Mouse (Mus musculus) forebrain, embryonic 10.5 days (tissue): ENCODE data around the gene Snx32. TPM values are rescaled to one million over a fixed set of nuclear protein-coding genes. Genes with fewer than 3 reads are reported as not detected.

Experiments used
- DNase-seq: peaks from one replicate; pipeline ENCODE4 v3.0.0-alpha.2; 2017; ENCODE audit warnings: low spot score; ENCODE audit errors: extremely low spot score
- H3K27ac ChIP-seq: fragments of 300-500 bp; sonication (generic); 2 replicates; pipeline ENCODE4 v1.5.1; 2016; ENCODE audit warnings: mild to moderate bottlenecking
- H3K27me3 ChIP-seq: fragments of 300-500 bp; sonication (generic); 2 replicates; pipeline ENCODE4 v1.6.1; 2016; ENCODE audit warnings: mild to moderate bottlenecking; ENCODE audit not compliant: poor library complexity, severe bottlenecking
- H3K36me3 ChIP-seq: fragments of 300-500 bp; sonication (generic); replicated peaks from 2 replicates; pipeline ENCODE4 v1.6.1; 2016; ENCODE audit warnings: mild to moderate bottlenecking, moderate library complexity
- H3K4me1 ChIP-seq: fragments of 300-500 bp; sonication (generic); 2 replicates; pipeline ENCODE4 v1.6.1; 2016
- H3K4me3 ChIP-seq: fragments of 300-500 bp; sonication (generic); 2 replicates; pipeline ENCODE4 v1.5.1; 2016; ENCODE audit warnings: mild to moderate bottlenecking, moderate library complexity
- H3K9me3 ChIP-seq: fragments of 300-500 bp; sonication (generic); 2 replicates; pipeline ENCODE4 v1.6.1; 2016; ENCODE audit warnings: mild to moderate bottlenecking, moderate library complexity
- WGBS: fragments of 180-500 bp; shearing (Covaris S2); methylation state at CpG from one replicate; pipeline ENCODE4 v1.1.7; 2016; 5-methylcytosine and 5-hydroxymethylcytosine counted together
- polyA plus RNA-seq: library from polyadenylated mRNA; unstranded; fragments of >200 nt; fragmentation: Nextera tagmentation; extraction: Ambion mirVana; gene quantifications from 2 replicates; pipeline ENCODE4 v1.2.1, GENCODE M21; 2016

Gene Snx32
- polyA plus RNA-seq, 1 experiment from 2014 or later = 7.9 TPM

- Histone ChIP-seq H3K27me3 (peaks cover 19% of the 10 kb centered on the region), H3K4me3 (peak overlapping the region; percentile 87), H3K36me3 (peaks cover 18% of the 10 kb centered on the region), H3K27ac (peak overlapping the region; percentile 88), H3K9me3 (no peaks in the 10 kb centered on the region), H3K4me1 (peaks cover 55% of the 10 kb centered on the region)
- under 1% methylated on average over 70 of the region's 70 CpGs for WGBS
- DNase-seq = peak; percentile 94
Observed at GRCm38 (mm10) chr19:5456922-5457745, 53.2 kb downstream of the Snx32 start.

GRCm38 (mm10) chr19:5456241-5456921 is 54.0 kb downstream of the Snx32 start:
- WGBS = 7% methylated on average over 26 of the region's 26 CpGs
- peaks cover 51% of the 10 kb centered on the region for H3K4me1 ChIP-seq
- DNase-seq = no peak
- peaks cover 16% of the 10 kb centered on the region for H3K36me3 ChIP-seq
- peak overlapping the region; percentile 87 for H3K4me3 ChIP-seq
- peaks cover 26% of the 10 kb centered on the region for H3K27me3 ChIP-seq
- peak overlapping the region; percentile 88 for H3K27ac ChIP-seq
- no peaks in the 10 kb centered on the region for H3K9me3 ChIP-seq

DNA sequence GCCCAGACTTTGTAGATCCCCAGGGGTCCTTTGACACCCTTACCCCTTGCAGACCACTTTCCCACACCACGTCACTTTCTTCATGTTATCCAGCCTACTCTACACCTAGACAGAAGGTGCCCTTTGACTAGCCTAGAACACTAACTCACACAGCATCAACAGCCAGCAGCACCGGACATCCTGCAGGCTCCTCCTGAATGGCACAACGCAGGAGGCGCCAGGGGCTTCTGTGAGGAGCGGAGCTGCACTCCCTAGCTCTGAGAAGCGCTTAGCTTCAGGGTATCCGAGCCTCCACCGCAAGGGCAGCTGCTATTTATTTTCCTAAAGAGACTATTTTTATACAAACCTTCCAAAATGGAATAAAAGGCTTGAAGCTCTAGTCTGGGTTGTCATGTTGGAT is 54.8 kb downstream of the Snx32 start:
- H3K9me3 ChIP-seq = no peaks in the 10 kb centered on the region
- WGBS = 72% methylated on average over 8 of the region's 8 CpGs
- H3K27ac ChIP-seq = peak overlapping the region; percentile 88; the same call in 1 of the 2 replicates
- peak overlapping the region; percentile 87 for H3K4me3 ChIP-seq
- peaks cover 44% of the 10 kb centered on the region for H3K4me1 ChIP-seq
- no peak for DNase-seq
- H3K36me3 ChIP-seq = peaks cover 16% of the 10 kb centered on the region
- H3K27me3 ChIP-seq = peaks cover 34% of the 10 kb centered on the region

- peaks cover 43% of the 10 kb centered on the region for H3K4me1 ChIP-seq
- H3K9me3 ChIP-seq = no peaks in the 10 kb centered on the region
- peaks cover 16% of the 10 kb centered on the region for H3K36me3 ChIP-seq
- H3K27ac ChIP-seq = no peak overlapping the region
- DNase-seq = no peak
- 86% methylated on average over 12 of the region's 12 CpGs for WGBS
- peak overlapping the region; percentile 87 for H3K4me3 ChIP-seq
- peaks cover 39% of the 10 kb centered on the region for H3K27me3 ChIP-seq
Observed at GRCm38 (mm10) chr19:5455037-5455436, 55.3 kb downstream of the Snx32 start.

GRCm38 (mm10) chr19:5451766-5452165 is 58.6 kb downstream of the Snx32 start:
- Histone ChIP-seq H3K27me3 (peaks cover 53% of the 10 kb centered on the region), H3K4me3 (no peak overlapping the region), H3K36me3 (peaks cover 16% of the 10 kb centered on the region), H3K4me1 (peaks cover 43% of the 10 kb centered on the region), H3K27ac (no peak overlapping the region), H3K9me3 (peaks cover 6% of the 10 kb centered on the region; the same call in 1 of the 2 replicates)
- no peak for DNase-seq
- 80% methylated on average over 6 of the region's 6 CpGs for WGBS

DNA sequence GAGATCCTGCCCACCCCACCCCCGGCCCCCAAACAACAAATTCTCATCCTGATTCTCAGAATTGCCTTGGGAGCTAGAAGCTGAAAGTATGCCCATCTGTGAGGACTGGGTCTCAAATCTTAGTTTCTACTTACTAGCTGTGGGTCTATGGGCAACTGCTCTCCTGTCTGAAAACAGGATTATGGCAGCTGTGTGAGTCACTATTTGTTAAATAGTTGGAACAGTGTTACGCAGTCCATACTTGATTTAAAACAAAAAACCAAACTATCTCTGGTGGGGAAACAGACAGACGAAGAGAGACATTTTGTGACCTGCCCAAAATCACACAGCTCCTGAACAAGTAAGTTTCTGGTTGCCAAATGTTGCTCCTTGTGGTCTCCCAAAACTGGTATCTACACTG is 60.7 kb downstream of the Snx32 start:
- Histone ChIP-seq H3K36me3 (peaks cover 11% of the 10 kb centered on the region), H3K9me3 (peaks cover 6% of the 10 kb centered on the region; the same call in 1 of the 2 replicates), H3K27ac (no peak overlapping the region), H3K27me3 (peaks cover 74% of the 10 kb centered on the region), H3K4me1 (peaks cover 26% of the 10 kb centered on the region), H3K4me3 (no peak overlapping the region)
- no peak for DNase-seq
- 91% methylated on average over 3 of the region's 3 CpGs for WGBS

DNA sequence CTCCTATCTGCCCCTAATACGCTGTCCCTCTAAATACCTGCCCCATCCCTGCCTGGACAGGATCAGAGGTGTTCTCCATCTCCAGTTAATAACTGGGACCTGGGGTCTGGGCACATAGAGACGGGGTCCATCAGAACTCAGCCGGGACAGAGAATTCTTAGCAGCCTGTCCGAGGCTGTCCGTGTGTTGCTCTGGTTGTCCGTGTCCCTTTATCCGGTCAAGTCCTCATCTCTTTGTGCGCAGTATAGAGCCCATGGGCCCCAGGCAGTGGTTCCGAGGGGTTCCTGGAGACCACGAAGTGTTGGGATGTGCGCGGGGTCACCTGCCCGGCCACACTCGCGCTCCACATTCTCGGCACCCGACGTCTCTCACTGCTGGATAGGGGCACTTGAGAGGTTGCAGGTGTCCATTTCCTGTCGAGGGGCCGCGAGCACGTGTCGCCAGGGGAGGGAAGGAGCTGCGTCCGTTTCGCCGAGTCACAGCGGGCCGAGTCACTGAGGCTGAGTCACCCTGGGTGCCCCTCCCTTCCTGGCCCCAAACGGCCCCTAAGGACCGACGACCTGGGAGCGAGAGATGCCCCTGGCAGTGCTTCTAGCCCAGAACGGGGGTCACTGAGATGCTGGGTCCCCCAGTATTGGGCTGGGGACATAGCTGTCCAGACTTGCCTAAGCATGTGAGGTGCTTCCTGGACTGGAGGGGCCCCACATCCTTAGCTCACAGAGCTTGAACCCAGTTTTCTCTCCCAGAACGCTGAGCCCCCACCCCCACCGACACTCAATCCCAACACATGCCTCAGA is 61.8 kb downstream of the Snx32 start:
- Histone ChIP-seq H3K36me3 (no peaks in the 10 kb centered on the region), H3K4me3 (peak overlapping the region; percentile 64), H3K9me3 (peaks cover 6% of the 10 kb centered on the region; the same call in 1 of the 2 replicates), H3K27me3 (peaks cover 82% of the 10 kb centered on the region), H3K4me1 (peaks cover 24% of the 10 kb centered on the region), H3K27ac (0 out of 2 replicates have a peak overlapping the region, but pooled peaks have one; percentile 25)
- peak; percentile 42 for DNase-seq
- 7% methylated on average over 36 of the region's 36 CpGs for WGBS

- Histone ChIP-seq H3K9me3 (peaks cover 6% of the 10 kb centered on the region; the same call in 1 of the 2 replicates), H3K4me1 (peaks cover 24% of the 10 kb centered on the region), H3K4me3 (peak within 1 kb of the TSS; percentile 64), H3K36me3 (no peaks in the 10 kb centered on the region), H3K27me3 (peaks cover 82% of the 10 kb centered on the region), H3K27ac (0 out of 2 replicates have a peak within 1 kb of the TSS, but pooled peaks have one; percentile 25)
- peak; percentile 52 for DNase-seq
- WGBS = under 1% methylated on average over 70 of the region's 70 CpGs
Observed at GRCm38 (mm10) chr19:5447515-5448353, 62.6 kb downstream of the Snx32 start, which contains the start of gene Fosl1. TSS of gene Fosl1 (plus strand) at chr19:5447547.

DNA sequence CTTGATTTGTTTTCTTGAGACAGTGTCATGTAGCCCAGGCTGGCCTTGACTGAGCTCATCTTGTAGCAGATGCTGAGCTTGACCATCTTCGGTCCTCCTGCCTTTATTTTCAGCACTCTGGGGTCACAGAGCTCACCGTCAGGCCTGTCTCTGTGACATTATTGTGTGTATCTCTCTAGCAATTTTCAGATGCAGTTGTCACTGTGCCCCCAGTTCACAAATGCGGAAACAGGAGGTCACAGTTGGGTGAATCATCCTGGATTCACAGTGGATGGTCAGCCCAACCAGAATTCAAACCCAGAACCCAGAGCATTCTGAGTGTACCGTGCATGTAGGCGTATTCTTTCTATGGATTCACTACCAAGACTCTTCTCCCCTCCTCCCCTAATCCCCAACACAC is 64.6 kb downstream of the Snx32 start:
- 90% methylated on average over 5 of the region's 5 CpGs for WGBS
- peaks cover 69% of the 10 kb centered on the region for H3K27me3 ChIP-seq

GRCm38 (mm10) chr19:5444954-5445353 is 65.4 kb downstream of the Snx32 start:
- Histone ChIP-seq H3K27me3 (peaks cover 61% of the 10 kb centered on the region), H3K36me3 (no peaks in the 10 kb centered on the region), H3K4me1 (peaks cover 24% of the 10 kb centered on the region), H3K27ac (no peak overlapping the region), H3K9me3 (peaks cover 14% of the 10 kb centered on the region), H3K4me3 (no peak overlapping the region; the same call in 1 of the 2 replicates)
- DNase-seq = no peak
- 45% methylated on average over 7 of the region's 7 CpGs for WGBS

More for the DNA sequence above, 64.6 kb downstream of the Snx32 start:
- no peak for DNase-seq
- Histone ChIP-seq H3K36me3 (no peaks in the 10 kb centered on the region), H3K4me1 (peaks cover 24% of the 10 kb centered on the region), H3K27ac (no peak overlapping the region), H3K9me3 (peaks cover 6% of the 10 kb centered on the region; the same call in 1 of the 2 replicates), H3K4me3 (no peak overlapping the region)

DNA sequence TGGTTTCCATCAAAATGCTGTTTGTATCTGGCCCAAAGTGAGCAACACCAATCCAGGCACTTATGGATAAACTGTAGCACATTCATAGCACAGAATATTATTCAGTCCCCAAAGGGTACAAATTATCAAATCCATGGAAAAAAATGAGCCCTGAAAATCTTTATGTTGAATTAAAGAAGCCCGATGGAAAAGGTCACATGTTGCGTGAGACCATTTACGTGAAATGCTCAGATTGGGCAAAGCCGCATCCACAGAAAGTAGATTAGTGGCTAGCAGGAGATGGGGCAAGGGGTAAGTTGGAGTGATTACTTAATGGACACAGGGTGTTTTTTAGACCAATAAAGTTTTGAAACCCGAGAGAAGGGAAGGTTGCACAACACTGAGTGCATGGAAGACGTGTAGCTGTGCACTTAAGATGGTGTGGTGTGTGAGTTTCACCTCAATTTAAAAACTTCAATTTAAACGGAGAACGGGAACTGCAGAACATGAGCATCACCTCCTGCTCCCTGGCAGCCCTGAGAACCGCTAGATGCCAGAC is 65.9 kb downstream of the Snx32 start:
- Histone ChIP-seq H3K27me3 (peaks cover 55% of the 10 kb centered on the region), H3K9me3 (peaks cover 14% of the 10 kb centered on the region), H3K4me3 (no peak overlapping the region; the same call in 1 of the 2 replicates), H3K36me3 (no peaks in the 10 kb centered on the region), H3K4me1 (peaks cover 24% of the 10 kb centered on the region), H3K27ac (no peak overlapping the region)
- 73% methylated on average over 9 of the region's 9 CpGs for WGBS
- no peak for DNase-seq
